Mouse (Mus musculus) heart, postnatal 0 days (tissue): ENCODE measurements at regions not wholly inside any gene's neighbourhood (a gene's known extent, or its start where the extent isn't known, plus 50 kb on each side); places are given as distances from the start of the nearest gene placed in this dataset.

Experiments used
- CTCF ChIP-seq: IDR thresholded peaks from 2 replicates; pipeline ENCODE4 v1.5.1; 2016; ENCODE audit warnings: antibody characterized with exemption, control low read depth, low read depth
- EP300 ChIP-seq: IDR thresholded peaks from 2 replicates; pipeline ENCODE4 v1.6.1; 2016; ENCODE audit warnings: antibody characterized with exemption, low read depth

GRCm38 (mm10) chr8:113191537-113191936, 443.9 kb upstream of the Mon1b start:
- no peak for TF ChIP-seq EP300
- no peak for TF ChIP-seq CTCF
